Mouse (Mus musculus): ENCODE data around the gene Asic1.

The Asic1 gene

DNA sequence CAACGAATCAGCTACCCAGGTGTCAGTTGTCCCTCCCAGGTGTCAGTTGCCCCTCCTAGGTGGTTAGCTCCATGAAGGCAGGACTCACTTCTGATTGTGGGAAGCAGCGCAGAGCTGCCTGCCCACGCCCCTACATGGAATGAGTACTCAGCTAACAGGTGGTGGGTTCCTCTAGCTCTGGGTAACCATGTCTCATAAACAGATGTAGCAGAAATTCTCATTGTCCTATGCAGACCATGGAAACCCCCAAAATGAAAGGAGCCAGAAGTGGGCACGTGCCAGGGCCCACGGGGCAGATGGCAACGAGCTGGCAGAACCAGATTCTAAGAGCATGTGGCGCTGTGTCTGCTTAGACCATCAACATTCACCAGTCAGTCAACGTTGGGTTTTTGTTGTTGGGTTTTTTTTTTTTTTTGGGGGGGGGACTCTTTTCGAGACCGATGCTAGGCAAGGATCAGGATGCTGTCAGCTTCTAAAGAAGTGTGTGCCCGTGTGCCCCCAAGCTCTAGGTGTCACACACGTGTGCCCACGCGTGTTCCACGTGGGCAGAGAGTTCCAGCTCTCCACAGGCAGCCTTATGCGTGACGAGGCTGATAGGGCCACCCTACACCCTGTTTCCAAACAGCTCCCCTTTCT lies 6.1 kb upstream of the Asic1 start:
- in situ Hi-C loops (cut with MseI, MboI): no loop called here

DNA sequence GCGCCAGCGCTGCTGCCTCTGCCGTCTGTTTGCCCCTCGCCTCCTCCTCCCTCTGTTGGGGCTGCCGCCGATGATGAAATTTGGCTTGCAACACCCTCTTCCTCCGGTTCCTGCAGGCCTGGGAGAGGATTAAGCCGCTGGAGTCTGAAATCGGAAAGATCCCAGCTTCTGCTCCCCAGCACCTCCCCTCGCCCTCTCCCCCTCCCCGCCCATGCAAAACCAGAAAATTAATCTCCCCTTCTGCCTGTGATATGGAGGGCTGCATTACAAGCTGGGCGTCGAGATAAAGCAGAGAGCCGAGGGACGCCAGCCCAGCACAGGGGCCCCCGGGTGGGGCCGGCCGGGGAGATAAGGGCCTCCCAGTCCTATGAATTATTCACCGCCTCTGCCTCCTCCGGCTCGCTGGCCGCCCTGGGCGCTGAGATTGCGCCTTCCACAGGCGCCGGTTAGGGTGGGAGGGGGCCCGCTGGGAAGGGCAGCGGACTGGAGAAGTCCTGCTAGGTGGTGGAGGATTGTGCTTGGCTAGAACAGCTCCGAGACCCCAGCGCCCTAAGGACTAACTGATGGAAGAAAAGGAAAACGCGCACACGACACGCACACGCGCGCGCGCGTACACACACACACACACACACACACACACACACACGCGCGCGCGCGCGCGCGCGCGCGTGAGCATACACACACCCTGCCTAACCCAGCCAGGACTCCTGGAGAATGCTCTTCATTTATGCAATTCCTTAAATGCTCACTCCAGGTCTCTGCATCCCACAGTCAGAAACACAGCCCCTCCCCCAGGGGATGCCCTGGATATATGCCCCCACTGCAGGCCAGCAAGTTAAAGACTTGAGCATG lies 5.3 kb upstream of the Asic1 start:
- in situ Hi-C loops (cut with MseI, MboI): loop anchor here (5.0 kb wide), 2 partner anchors 68 to 73 kb away; partner anchors contain the start of gene Aqp5 (in 1 of the 2)

DNA sequence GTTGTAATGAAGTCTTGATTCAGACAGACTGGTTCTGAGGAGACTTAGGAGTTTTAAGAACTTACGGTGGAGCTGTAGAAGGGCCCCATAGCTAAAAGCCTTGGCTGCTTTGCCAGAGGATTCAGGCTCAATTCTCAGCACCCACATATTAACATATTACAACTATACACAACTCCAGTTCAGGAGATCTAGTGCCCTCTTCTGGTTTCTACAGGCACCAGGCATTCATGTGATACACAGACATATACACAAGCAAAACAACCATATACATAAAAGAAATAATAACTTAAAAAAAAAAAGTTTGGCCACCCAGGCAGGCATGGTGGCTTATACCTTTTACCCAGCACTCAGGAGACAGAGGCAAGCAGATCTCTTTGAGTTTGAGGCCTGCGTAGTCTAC lies 2.6 kb upstream of the Asic1 start:
- in situ Hi-C loops (cut with MseI, MboI): loop anchor here (5.0 kb wide), 2 partner anchors 70 to 75 kb away; partner anchors contain the start of gene Aqp5 (in 1 of the 2)

DNA sequence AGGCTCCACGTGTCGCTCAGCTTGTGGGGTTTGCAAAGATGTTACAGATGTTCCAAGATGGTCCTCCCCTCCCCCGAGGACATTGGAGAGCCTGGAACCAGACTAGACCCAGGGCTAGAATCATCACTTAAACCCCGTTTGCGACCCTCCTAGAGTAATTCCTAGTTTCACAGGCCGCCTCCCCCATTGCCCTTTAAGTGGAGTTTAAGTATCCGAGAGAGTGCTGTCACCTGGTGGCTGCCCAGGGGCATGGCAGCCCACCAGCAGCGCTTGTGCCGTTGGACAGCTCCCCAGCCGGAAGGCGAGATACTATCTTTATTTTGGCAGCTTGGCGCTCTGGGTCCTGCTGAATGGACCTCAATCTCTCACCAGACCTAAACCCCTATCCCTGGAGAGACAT lies 1.3 kb upstream of the Asic1 start:
- in situ Hi-C loops (cut with MseI, MboI): loop anchor here (5.0 kb wide), 2 partner anchors 72 to 77 kb away; partner anchors contain the start of gene Aqp5 (in 1 of the 2)

DNA sequence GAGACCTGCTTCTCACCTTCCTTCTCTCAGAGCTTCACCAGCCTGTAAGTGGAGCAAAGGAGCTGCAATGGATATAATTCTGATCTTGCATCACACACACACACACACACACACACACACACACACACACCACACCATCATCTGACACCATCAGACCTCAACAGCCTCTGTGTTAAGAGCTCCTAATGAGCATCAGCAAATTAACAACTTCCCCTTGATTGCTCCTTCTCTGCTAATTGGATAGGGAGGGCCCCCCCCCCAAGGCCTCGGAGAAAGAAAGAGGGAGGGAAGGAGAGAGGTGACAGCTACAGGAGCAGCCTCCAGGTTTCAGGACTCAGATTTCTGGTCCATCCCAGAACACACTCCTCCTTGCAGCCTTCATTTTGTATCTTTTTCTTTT lies 776 bp upstream of the Asic1 start:
- in situ Hi-C loops (cut with MseI, MboI): loop anchor here (5.0 kb wide), 2 partner anchors 72 to 77 kb away; partner anchors contain the start of gene Aqp5 (in 1 of the 2)

DNA sequence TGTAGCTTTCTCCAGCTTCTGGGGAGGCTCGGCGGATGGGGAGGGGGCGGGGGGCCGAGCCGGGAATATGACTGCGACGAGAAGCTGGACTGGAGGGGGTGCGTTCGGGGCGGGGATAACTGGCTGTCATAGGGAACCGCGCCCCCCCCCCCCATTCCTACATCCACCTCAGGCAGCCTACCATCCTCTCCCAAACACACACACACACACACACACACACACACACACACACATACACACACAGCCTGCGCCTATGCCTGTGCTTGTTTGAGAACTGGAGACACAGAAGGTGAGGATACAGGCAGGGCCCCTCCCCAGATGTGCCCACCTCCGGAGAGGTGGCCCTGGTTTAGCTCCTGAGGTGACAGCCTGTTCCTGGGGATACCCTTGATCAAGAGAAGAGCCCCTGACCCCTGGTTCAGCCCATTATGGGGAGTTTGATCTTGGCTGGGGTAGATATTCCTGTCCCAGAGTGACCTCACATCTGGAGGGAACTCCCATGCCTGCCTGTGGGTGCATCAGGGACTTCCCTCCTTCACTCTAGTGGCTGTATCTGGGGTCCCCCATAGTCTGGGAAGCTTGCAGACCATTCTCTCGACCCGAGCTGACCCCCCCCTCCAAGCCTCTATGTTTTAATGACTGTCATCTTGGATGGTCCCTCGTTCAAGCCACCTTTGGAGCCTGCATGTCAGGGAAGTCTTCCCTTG lies 949 bp downstream of the Asic1 start:
- in situ Hi-C loops (cut with MseI, MboI): no loop called here

DNA sequence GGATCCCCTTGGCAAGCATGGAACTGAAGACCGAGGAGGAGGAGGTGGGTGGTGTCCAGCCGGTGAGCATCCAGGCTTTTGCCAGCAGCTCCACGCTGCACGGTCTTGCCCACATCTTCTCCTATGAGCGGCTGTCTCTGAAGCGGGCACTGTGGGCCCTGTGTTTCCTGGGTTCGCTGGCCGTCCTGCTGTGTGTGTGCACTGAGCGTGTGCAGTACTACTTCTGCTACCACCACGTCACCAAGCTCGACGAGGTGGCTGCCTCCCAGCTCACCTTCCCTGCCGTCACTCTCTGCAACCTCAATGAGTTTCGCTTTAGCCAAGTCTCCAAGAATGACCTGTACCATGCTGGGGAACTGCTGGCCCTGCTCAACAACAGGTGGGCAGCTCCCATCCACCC lies 1.6 kb downstream of the Asic1 start:
- in situ Hi-C loops (cut with MseI, MboI): no loop called here

DNA sequence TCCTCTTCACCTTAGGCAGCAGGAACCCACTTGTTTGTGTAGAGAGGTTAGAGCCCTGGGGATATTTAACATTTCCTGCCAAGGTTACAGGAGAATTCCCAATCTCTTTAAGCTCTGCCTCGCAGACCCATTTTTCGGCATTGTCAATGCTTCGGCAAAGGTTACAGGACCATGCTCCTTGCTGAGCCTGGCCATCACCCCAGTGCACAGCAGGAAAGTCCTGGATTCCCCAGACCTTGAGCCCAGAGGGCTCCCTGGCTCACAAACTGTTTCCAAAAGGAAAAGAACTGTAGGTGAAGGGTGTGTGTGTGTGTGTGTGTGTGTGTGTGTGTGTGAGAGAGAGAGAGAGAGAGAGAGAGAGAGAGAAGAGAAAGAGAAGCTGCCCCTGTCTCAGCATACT lies 4.7 kb downstream of the Asic1 start:
- in situ Hi-C loops (cut with MseI, MboI): no loop called here

DNA sequence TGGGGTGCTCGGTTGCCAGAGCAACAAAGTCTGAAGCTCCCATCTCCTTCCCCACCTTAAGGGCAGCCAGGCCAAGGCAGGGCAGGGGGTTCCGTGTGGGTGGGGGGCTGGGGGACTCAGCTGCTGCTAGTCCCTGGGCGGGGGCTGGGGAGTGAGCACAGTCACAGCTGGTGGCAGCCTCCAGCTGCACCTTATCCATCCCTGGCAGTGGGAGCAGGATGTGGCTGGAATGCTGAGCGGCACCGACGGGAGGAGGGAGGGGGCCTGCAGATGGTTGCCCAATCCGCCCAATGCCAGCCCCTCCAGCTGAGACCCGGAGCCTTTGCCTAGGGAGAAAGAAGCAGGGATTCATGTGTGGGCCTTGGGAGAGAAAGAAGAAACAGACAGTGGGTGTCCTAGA lies 6.9 kb downstream of the Asic1 start:
- in situ Hi-C loops (cut with MseI, MboI): no loop called here

DNA sequence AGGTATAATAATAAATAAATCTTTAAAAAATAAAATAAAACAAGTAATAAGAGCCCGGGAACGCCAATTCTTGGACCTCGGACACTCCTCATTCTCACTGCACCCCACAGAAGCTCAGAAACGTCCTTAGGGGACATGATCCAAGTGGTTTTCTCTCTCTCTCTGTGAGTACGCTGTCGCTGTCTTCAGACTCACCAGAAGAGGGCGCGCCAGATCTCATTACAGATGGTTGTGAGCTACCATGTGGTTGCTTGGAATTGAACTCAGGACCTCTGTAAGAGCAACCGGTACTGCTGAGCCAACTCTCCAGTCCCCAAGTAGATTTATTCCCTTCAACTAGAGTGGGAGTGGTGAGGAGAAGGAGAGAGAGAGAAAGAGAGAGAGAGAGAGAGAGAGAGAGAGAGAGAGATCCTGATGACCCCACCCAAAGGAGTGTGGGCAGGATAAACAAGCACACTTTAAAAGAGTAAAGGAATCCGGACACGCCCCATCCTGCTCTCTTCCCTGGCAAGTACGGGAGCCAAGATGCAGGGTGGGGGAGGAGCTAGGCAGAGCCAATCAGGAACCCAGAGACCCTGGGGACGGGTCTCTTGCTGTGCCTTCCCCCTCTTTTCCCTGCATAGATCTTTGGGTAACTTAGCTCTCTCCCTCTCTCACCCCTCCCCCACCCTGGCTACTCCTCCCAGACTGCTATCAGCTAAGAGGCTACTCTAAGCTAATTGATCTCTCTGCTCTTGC lies 8.1 kb downstream of the Asic1 start:
- in situ Hi-C loops (cut with MseI, MboI): no loop called here

DNA sequence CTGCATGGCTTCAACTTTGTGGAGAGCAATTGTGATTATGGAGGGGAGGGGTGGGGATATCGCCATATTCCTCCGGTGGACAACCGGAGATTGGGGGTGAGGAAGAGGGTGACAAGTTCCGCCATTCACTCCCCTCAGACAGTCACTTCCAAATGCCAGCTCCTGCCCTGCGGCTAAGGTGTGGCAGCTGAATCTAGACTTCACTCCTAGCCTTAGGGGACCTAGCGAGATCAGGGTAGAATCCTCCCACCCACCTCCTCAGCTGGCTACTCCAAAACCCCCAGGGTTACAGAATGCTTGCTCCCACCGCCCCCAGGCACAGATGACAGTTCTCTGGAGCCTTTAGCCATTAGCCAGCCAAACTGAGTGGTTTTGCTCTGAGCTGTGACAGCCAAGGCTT lies 8.8 kb downstream of the Asic1 start:
- in situ Hi-C loops (cut with MseI, MboI): no loop called here

DNA sequence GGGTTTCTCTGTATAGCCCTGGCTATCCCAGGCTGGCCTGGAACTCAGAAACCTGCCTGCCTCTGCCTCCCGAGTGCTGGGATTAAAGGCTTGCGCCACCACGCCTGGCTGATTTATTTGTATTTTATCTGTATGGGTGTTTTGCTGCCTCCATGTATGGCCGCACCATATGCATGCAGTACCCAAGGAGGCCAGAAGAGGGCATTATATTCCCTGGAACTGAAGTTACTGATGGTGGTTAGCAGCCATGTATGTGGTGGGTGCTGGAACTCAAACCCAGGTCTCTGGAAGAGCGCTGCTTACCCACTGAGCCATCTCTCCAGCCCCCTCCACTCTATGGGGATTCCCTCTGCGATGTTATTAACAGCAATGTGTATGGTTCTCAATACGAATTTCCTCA lies 12.7 kb downstream of the Asic1 start:
- in situ Hi-C loops (cut with MseI, MboI): loop anchor here in 1 of 2 experiments (10.0 kb wide), 1 partner anchor 188 kb away; no protein-coding TSS in a partner anchor

DNA sequence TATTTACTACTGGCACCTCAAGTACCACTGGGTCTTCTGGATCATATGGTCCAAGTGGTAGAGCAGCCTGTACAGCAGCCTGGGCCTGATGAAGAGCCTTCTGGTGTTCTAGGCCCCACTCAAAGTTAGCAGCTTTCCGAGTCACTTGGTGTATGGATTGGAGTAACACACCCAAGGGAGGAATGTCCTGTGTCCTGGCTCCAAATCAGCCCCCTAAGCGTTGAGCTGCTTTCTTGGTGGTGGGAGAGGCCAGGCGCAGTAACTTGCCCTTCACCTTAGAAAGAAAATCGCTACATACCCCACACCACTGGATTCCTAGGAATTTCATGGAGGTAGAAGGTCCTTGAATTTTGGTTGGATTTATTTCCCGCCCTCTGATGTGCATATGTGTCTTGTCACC lies 14.0 kb downstream of the Asic1 start:
- in situ Hi-C loops (cut with MseI, MboI): loop anchor here in 1 of 2 experiments (10.0 kb wide), 1 partner anchor 189 kb away; no protein-coding TSS in a partner anchor

DNA sequence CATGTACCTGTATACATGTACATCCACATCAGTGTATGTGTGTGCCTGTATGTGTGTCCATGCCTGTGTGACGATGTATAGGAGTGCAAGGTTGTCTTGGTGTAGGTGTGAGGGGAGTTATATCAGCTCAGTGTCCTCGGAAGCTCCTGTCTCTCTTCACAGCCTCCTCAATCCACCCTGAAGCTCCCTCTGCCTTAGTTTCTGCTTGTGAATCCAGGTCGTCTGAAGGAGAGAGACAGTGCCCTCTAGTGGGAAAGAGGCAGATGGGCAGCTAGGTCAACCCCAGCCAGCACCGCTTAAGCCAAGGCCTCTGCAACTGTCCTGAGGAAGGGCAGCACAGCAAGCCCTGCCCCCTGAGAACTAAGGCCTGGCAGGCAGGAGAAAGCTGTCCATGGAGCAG lies 18.5 kb downstream of the Asic1 start:
- in situ Hi-C loops (cut with MseI, MboI): loop anchor here in 1 of 2 experiments (10.0 kb wide), 1 partner anchor 194 kb away; no protein-coding TSS in a partner anchor

DNA sequence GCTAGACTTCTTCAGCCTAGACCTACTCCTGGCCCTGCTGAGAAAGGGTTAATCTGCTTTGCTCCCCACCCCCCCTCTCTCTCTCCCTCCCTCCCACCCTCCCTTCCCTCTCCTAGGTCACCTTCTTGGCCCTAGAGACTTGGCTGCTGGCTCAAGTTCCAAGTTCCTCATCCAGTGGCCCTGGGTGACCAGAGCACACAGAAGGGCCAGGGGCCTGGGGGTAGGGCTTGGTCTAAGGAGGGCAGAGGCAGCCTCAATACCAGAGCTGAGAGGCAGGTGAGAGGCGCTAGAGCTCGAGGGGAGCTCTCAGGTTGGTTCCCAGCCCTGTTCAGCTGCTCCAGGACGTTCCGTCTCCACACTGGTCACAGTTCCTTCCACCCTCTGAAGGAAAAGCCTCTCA lies 20.8 kb downstream of the Asic1 start:
- in situ Hi-C loops (cut with MseI, MboI): no loop called here

DNA sequence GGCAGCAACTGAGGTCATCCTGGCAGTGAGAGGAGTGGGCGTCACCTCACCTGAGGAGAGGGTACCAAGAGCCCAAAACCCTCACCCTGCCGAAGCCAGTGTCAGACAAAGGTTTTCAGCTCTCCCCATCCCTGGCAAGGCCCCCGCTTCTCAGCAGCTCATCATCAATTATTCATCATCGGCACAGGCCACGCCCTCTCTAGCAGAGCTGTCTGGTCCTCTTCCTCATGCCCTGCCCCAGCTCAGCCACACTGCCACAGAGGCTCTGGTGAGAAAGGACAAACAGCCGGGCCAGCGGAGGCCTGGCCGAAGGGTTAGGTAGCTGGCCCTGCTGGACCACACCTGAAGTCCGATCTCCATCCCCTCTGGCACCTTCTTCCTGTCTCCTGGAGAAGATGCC lies 21.8 kb downstream of the Asic1 start:
- in situ Hi-C loops (cut with MseI, MboI): no loop called here

DNA sequence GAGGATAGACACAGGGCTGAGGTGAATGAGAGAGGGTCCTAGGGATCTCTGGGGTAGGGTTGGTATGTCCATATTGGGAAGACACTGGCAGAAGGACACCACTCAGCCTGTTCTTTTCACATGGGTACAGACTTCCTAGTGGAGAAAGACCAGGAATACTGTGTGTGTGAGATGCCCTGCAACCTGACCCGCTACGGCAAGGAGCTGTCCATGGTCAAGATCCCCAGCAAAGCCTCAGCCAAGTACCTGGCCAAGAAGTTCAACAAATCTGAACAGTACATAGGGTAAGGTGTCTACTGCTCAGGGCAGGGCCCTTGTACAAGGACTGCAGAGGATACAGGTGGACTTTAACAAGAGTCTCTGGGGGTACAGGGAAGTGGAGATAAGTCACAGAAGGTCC lies 27.1 kb downstream of the Asic1 start:
- in situ Hi-C loops (cut with MseI, MboI): no loop called here

DNA sequence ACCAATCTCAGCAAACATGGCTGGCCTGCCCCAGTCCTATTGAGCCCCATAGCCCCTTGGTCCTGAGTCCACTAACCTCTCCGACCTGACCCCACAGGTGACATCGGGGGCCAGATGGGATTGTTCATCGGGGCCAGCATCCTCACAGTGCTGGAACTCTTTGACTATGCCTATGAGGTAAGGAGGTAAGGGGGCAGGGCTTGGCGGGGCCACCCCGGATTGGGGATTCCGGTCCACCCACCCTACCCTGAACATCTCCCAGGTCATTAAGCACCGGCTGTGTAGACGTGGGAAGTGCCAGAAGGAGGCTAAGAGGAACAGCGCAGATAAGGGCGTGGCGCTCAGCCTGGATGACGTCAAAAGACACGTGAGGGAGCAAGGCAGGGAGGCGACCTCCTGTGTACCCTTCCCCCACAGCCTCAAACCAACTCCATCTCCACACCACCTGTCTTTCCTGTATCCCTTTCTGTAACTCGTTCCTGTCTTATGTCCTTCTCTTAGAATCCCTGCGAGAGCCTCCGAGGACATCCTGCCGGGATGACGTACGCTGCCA lies 28.4 kb downstream of the Asic1 start:
- in situ Hi-C loops (cut with MseI, MboI): no loop called here

DNA sequence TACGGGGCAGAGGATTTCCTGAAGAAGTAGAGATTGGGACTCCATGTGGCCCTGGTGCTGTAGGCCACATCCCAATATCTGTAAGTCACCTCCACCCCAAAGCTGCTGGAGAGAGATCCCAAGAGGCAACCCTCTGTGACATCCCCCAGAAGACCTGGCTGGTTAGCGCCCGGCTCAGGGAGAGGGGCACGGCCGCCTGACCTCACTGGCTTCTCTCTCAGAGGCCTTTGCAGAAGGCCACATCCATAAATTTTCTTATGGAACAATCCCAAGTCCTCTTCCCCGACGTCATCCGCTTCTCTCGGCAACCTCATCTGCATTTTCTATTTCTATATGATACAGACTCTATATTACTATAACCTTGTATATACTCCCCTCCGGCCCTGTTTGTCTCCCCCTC lies 29.5 kb downstream of the Asic1 start:
- in situ Hi-C loops (cut with MseI, MboI): no loop called here

DNA sequence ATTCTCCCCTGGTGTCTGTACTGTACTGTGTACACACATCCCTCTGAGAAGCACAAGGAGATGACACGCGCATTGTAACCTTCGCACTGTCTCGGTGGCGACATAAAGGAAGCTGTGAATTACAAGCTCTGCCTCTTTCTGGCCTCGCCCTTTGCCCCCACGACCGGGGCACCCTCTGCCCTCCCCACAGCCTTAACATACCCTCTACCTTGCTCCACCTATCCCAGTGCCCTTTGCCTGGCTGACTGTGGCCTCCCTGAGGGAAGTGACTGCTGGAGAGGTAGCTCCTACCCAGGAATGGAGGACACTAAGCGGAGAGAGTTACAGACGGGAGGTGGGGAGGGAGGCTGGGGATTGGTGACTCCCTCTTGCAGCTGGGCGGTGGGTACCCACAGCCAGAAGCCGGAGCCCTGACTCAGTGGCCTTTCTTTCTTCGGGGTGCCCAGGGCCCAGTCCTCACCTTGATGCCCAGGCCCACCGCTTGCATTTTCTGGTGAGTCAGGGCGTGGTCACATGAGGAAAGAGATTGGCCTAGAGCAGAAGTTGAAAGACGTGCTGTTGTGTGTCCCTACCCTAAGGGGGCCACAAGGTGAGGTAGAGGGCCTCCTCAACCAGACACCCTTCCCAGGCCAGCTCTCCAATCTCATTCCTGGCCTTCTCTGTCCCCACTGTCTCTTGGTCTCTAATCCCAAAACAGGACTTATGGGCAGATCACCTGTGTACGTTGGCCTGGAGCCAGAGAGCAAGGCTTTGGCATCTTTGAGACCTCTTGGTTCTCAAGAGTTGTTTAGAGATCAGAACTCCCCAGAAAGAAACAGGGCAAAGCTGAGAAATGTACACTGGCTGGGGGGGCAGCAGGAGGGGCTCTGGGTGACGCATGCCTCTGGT lies 30.3 kb downstream of the Asic1 start:
- in situ Hi-C loops (cut with MseI, MboI): no loop called here

Measured in mouse trophoblast stem cell (cell line).